Mouse (Mus musculus) adrenal gland, postnatal 25 days (tissue): ENCODE measurements around the gene Rab9. TPM values are rescaled to one million over a fixed set of nuclear protein-coding genes. Genes with fewer than 3 reads are reported as not detected.

ENCODE experiments used
- DNase-seq: peaks from one replicate; pipeline ENCODE4 v3.0.0; 2021; ENCODE audit warnings: mixed read lengths
- long read RNA-seq: library from polyadenylated mRNA; stranded (forward); transcript quantifications from one replicate; pipeline ENCODE4 v2.0.0, GENCODE M21; 2021
- total RNA-seq: library from RNA; stranded (reverse); gene quantifications from 2 replicates; pipeline ENCODE4 v1.2.3, GENCODE M21; 2021

Gene Rab9
- total RNA-seq: 55.3 and 58.7 TPM in 2 replicates
- long read RNA-seq, transcript Rab9-202 (3 exons, 1,447 nt): major isoform, 49 of 49 reads
- long read RNA-seq, partial matches to known transcripts: 0 of 49 reads
- long read RNA-seq, other reads (novel, unspliced or antisense): 0 of 49 reads

DNA sequence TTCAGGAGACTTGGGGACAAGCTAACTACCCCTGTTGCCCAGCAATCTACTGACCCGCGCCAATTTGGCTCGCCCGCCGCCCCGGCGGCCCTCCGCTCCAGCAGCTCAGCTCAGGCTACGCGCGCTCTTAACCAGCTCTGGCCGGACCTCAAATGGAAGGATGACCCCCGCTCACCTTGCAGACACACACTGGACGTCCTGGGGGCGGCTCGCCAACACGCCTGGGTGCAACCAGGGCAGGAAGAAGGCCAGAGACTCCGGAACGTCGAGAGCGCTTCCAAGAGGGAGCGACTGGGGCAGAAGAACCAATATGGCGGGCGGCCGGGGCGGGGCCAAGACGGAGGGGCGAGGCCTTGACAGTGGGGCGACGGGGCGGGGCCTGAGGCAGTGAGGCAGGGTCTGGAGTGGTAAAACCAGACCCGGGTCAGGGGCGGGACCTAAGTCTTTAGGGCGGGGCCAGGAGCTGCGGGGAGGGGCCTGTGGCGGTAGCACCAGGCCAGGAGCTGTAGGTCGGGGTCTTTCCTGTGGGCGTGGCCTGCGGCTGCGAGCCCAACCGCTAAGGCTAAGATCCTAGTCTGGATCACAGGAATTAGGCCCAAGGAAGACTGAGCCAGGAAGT, at the start of gene Rab9:
TSS of gene Rab9 (minus strand) at position 503 of the 619 bp plus-strand sequence.
- DNase-seq: peak; percentile 94

GRCm38 (mm10) chrX:166528126-166528525, 48.5 kb upstream of the Rab9 start:
- DNase-seq: no peak

DNA sequence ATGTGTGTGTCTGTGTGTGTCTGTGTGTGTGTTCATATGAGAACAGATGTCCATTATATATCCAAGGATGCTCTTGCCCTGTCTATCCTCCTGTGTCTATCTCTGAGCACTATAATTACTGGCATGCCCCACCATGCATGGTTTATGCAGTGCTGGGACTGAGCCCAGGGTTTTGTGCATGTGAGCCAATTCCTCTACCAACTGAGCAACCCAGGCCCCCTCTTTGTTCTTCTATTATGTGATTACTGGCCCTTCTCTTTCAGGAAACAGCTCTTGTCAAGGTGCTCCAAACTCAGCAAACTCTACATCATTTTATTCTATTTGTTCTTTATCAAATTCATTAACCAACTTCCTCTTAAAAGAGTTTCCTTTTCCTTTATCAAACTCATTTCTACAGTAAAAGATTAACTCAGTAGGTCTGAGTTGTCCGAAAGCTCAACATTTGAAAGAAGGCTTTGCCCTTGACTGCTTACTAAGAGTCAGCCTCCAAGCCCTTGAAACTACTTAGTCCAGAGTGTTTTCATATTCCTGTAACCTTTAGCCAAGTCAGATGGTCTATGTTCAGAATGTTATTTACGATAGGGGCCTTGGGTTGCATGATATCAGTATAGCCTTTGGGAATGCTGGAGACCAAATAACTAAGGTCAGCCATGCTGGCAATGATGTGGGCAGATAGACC, 46.1 kb upstream of the Rab9 start:
- no peak for DNase-seq

- no peak for DNase-seq
Observed at GRCm38 (mm10) chrX:166520782-166521181, 41.1 kb upstream of the Rab9 start.

GRCm38 (mm10) chrX:166518345-166518744, 38.7 kb upstream of the Rab9 start, which contains the start of gene Tceanc:
Gene Tceanc (minus strand): TSS chrX:166518567.
- no peak for DNase-seq

GRCm38 (mm10) chrX:166516631-166517030, 37.0 kb upstream of the Rab9 start:
- peak; percentile 32 for DNase-seq

DNA sequence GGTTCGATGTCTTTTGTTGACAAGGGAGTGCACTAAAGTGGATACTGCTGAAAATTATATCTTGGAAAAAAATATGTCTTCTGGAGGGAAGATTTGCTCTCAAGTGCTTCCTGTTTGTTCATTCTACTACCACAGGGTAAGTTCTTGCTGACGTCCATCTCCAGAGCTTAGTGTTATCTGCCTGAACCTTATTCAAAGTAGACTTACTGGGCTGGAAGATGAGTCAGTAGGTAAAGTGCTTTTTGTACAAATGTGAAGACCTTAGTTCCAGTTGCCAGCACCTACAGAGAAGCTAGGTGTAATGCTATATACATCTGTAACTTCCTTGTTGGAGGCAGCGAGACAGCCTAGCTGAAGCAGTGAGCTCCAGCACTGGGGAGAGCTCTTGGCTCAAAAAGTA, 36.3 kb upstream of the Rab9 start:
- DNase-seq: no peak

GRCm38 (mm10) chrX:166514035-166514434, 34.4 kb upstream of the Rab9 start:
- peak; percentile 13 for DNase-seq

DNA sequence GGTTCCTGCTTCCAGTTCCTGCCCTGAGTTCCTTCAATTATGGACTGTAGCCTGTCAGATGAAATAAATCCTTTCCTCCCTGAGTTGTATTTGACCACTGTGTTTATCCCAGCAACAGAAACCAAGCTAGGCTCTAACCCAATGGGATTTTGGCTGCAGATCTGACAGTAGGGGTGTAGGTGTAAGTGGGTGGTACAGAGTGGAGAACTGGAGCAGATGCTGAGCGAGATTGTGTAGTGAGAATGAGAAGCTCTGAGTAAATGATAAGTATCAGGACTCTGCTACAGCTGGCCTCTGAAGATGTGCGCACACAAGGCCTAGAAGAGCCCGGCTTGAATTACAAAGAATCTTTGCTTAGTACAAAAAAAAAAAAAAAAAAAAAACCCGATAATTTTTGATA, 32.4 kb upstream of the Rab9 start:
- DNase-seq: no peak

GRCm38 (mm10) chrX:166511107-166511506, 31.4 kb upstream of the Rab9 start:
- no peak for DNase-seq

DNA sequence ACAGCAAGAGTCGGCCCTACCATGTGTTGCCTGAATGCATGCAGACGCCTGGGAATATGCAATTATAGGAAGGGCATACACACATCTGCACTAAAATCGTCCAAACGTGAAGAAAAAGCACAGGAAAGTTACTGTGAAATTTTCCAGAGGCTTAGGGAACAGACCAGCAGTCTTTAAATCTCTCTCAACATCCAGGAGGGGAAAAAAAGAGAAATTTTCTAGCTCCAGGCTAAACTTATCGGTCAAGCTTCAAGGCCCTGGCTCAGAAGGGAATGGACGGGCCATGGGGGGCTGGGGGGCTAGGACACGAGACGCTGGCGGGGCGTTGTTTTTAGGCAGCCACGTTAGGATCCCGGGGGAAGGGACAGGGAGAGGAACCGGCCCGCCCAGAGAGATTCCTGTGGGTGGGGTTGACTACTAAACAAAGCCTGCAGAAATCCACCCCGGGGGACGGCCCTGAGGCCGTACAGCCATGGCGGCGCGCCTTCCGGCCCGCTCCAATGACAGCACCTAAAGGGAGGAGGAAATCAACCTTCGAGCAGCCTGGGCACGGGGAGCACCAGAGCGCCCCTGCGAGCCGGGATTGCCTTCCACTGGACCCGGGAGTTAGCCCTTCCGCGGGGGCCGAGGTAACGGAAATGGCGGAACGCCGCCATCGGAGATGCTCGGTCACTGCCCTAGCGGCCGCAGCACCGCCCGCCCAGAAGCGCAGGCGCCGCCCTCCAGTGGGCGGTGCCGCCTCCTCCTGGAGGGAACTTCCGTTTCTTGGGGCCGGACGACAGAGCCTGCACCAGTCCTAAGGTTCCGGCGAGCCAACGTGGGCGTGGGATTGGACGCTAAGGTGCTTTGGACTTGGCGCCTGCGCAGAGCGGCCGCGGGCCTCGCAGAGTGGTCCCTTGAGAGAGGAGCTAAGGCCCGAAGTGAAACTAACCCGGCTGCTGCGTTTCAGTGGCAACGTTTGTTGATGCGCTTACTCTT, 30.4 kb upstream of the Rab9 start:
- DNase-seq: peak; percentile 90

DNA sequence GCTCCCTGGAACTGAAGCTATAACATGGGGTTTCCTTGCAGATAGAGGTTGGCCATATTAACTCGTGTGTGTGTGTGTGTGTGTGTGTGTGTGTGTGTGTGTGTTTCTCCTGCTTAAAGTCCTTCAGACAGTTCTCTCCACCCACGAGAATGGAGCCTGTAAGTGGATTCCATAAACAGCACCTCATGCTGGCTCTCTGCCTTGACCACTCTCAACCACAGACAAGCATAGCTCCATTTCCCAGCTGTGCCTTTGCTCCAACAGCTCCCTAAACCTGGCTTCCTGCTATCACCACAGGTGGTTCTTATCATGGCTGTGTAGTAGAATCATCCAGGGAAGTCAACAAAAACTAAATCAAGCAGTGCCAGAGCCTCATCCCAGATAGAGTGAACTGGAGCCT, 24.8 kb upstream of the Rab9 start:
- no peak for DNase-seq

DNA sequence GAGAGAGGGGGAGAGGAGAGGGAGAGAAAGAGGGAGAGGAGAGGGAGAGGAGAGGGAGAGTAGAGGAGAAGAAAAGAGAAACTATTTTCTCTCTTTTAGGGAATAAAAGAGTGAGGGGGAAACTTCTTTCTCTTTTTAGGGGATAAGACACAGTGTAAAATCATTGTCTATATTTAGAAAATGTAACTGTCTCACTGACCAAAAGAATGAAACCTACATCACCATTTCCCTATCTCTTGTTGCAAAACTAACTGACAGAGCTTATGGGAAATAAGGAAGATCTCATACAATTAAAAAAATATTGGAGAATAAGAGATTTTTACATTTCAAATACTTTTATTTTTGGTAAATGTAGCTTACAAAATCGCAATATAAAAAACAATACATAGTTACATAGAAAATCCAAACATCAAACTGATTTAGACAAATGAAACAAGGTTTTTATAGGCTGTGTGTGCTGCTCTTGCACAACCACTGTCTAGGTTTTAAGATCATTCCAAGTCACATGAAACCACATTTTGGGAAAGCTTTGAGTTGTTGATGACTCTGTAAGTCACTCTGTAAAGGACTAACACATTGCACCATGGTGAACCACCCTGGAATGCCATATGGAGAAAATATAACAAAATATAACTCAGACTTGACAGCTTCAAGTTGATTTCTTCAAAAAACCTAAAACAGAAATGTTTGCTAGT, 20.0 kb upstream of the Rab9 start:
- DNase-seq: no peak

DNA sequence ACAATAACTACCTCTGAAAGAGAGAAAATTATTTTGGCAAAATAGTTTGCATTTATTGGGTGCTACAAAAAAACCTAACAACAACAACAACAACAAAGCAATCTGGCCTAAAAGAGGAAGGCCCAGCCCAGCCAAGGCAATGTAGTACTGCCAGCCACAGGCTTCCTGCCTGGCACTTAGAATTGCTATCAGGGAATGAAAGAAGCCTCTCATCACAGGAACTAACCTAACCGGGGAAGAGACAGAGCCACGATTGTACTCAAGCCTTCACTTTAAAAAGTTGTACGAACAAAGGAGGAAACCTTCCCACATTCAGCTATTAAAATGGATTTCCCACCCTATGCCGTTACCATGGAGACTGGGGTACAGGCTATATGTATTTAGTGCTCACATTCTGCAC, 18.1 kb upstream of the Rab9 start:
- no peak for DNase-seq

DNA sequence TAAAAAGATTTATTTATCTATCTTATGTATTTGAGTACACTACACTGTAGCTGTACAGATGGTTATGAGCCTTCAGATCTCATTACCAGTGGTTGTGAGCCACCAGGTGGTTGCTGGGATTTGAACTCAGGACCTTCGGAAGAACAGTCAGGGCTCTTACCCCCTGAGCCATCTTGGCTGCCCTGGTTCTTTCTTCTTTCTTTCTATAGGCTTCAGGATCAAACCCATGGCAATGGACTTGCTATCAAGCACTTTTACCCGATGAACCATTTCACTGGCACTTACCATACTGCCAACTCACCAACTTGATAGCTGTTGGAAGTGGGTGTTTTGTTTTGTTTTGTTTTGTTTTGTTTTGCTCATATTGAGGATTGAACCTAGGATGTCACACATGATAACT, 15.4 kb upstream of the Rab9 start:
- DNase-seq: no peak

DNA sequence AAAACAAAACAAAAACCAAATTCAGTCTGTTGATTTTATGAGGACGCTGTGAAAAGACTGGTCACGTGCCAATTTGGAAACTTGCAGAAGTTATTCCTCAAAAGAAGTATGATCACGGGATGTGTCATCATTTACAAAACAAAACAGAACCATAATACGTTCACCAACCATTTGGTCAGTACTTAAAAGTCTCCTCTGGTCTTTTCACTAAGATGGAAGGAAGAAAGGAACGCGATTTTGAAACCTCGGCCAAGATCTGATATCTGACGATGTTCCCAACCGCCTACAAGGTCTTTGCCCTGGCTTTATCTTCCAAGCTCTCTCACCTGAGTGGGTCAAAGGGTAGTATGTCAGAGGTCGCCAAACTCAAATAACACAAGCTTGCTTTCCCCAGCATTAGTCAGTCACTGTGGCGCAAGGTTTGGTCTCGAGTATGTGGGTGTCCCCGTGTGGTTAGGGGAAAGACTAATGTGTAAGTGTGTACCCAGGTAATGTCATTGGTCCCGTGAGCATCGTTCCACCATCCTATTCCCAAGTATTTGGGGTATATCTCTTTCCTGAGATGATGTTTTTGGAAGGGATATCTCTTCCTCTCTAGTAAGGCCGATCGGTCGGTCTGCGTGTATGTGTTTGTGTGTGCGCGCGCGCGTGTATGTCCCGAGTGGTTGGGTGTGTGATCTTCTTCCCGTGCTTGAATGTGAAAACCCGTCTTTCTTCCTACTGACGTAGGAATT, 869 bp downstream of the Rab9 start:
- peak; percentile 4 for DNase-seq

GRCm38 (mm10) chrX:166477393-166477792, 2.3 kb downstream of the Rab9 start:
- DNase-seq: no peak

DNA sequence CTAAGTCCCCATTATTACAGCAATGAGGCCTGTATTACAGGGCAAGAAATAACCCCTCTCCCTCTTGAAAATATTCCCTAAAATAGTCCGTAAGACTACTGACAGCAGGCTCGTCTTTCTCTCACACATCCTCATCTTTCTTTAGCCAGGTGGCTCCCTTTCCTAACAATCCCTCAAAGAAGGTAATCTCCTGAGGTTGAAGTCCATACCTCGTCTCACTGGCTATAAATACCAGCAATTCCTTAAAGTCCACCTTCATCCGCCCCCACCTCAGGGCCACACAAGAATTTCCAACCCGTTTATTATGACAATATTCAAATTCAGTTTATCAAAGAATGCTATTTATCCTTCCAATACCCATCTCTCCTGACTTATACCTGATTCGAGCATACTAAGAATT, 7.1 kb downstream of the Rab9 start:
- DNase-seq: no peak

DNA sequence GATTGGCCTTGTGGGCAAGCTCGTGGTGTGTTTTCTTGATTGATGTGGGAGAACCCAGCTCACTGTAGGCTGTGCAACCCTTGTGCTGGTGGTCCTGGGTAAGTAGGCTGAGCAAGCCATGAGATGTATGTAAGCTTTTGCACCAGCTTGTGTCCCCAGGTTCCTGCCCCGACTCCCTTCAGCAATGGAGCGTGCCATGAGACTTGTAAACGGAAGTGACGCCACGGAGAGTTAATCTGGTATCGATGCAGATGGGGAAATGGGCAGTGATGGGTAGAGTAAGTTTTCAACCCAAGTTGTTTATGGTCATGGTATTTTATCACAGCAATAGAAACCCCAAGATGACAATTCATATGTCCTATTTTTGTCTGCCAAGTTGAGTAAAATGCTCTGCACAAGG, 11.3 kb downstream of the Rab9 start:
- no peak for DNase-seq

DNA sequence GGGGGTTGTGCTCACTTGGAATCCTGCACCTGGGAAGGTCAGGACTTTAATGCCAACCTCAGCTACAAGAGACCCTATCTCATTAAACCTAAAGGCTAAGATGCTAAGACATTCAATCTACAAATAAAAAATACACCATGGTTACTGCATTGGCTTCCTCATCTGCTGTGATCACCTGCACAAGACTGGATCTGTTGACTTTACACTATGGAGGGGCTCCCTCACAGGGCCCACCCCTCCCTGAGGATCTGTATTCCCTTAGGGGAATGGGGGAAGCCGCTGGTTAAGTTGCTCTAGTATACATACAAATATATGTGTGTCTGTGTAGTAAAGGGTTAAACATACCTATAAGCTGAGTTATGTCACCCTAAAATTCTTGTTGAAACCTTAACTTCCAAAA, 24.1 kb downstream of the Rab9 start:
- DNase-seq: no peak

DNA sequence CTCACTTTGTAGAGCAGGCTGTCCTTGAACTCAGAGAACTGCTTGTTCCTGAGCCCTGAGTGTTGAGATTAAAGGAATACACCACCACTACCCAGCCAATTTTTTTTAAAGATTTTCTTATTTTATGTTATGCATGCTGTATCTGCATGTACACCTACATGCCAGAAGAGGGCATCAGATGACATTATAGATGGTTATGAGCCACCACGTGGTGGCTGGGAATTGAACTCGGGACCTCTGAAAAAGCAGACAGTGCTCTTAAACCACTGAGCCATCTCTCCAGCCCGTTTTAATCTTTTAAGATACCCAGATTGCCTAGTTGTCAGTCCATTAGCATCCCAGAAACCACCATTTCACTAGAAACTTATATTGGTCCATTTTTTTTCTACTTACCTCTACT, 25.3 kb downstream of the Rab9 start:
- DNase-seq: no peak
